Mouse (Mus musculus) cerebellum, postnatal 14 days (tissue): Measurements from ENCODE around the gene Xpo6.
A peak's percentile ranks its signal among the peaks of the same experiment; 100 is the strongest.

Source experiments
- DNase-seq, 2 experiments: peaks; one replicate each; pipeline ENCODE4 v3.0.0; 2021; ENCODE audit warnings: mixed read lengths in 2 of 2

Gene Xpo6

GRCm38 (mm10) chr7:126070321-126070720, 130.0 kb downstream of the Xpo6 start:
- no peak for DNase-seq

DNA sequence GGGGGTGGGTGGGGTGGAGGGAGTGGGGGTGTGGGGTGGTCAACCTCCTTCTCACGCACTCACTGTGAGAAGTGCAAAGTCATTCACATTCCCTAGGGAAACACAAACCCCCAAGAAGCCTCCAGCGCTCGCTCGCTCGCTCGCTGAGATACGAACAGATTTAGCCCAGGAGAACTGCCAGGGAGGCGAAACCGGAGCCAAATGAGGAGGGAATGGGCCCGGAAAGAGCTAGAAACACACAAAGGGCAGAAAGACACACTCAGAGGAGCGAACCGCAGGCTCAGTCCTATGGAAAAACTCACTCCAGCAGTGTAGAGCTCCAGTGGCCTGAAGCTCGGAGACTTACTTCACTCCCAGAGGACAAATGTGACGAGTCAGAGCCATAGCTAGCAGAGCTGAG, 133.5 kb downstream of the Xpo6 start:
- DNase-seq = peak; percentile 72 to 73

DNA sequence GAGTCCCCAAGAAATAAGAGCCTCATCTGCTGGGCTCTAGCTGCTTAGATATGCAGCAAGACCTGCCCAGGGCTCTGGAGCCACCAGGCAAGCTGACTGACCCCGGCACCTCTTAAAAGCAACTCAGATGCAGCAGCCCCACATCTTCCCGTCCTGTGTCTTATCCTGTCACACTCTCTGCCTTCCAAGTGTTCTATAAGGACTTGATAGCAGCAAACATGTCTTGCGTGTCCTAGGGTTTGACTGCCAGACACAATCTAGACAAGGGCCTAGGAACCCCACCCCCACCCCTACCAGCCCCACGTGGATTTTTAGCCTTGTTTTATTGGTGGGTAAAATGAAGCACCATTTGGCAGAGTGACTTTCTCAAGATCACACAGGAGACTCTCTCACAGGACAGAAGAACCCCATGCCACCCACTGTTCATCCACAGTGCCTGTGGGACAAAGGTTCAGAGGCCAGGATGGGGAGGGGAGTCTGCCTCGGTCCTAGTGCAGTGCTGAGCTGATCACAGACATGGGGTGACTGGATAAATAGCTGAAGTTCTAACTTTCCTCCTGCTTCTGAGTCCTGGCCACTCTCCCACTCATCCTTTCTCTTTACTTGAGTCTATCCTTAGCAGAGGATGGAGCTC, 134.9 kb downstream of the Xpo6 start:
- no peak for DNase-seq

DNA sequence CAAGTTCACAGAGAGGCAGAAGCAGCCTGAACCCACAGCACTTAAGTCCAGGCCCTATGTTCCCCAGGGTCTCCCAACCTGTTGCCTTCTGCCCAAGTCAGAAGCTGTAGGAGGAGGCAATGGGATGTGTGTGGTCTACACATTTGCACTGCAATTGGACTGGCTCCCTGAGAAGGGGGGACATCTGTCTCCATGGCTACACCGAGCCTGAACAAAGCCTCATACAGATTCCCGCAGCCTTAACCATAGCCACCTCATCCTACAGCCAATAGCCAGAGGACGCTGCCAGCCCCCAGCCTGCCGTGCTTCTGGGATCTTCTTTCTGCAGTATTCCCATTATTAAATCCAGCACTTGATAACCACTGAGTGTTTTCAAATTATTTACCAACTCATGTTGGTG, 138.1 kb downstream of the Xpo6 start:
- DNase-seq = no peak

GRCm38 (mm10) chr7:126058918-126059317, 141.4 kb downstream of the Xpo6 start:
- DNase-seq = peak in 1 of 2 experiments; percentile 40

GRCm38 (mm10) chr7:126057332-126057914, 142.9 kb downstream of the Xpo6 start:
- DNase-seq = no peak

- peak; percentile 57 to 65 for DNase-seq
Observed at GRCm38 (mm10) chr7:126054574-126054973, 145.7 kb downstream of the Xpo6 start.

- DNase-seq = peak; percentile 44 to 48
Observed at GRCm38 (mm10) chr7:126053618-126054017, 146.7 kb downstream of the Xpo6 start.

- peak; percentile 22 to 42 for DNase-seq
Observed at GRCm38 (mm10) chr7:126051910-126052309, 148.4 kb downstream of the Xpo6 start.
